ENCODE assay signal across 8 mouse cellular contexts in the genomic region with DNA sequence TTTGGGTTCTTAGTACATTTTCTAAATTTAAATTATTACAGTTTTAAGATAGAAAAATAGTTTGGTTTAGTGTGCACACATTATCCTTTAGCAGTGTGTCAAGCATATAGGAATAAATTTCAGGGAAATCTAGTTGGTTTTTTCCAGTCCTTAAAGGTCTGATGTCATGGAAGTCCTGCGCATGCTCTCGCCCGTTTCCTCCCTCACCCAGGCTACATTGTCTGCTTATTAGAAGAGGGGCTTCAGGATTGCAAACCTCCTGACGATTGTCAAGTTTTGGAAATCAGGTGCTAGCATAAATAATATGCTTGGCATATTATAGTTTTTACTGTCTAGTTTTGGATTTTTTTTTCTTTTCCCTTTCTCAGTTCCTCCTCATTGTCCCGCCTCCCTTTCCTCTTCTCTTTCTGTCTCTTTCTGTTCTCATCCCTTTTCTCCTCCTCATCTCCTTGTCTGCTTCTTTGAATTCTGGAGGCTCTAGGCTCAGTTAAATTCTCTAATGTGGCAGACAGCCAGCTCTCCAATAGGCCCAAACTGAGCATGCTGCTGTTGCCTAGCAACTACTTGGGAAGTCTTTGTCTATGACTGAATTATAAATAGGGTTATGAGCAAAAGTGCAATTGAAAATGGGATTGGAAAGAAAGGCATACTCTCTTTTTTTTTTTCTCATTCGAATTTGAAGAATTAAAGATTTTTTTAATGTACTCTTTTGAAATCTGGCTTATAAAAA. TPM values are rescaled to one million over a fixed set of nuclear protein-coding genes. Genes with fewer than 3 reads are reported as not detected.
DNase-seq lines count a peak whose midpoint lies in the region; ATAC-seq and TF ChIP-seq lines count a peak whose summit lies in the region.
"Had no signal": no experiment of that assay in that cellular context is flagged by ENCODE, and none has a peak within 500 bp of the region (broad histone marks: within the 10 kb centered on the region; RNA-seq: fewer than 3 reads in every experiment).

No protein-coding gene starts in this region.

- WGBS in forebrain, embryonic 12.5 days: 21% methylated on average over 6 of the region's 6 CpGs
- WGBS in hindbrain, embryonic 14.5 days: 17% methylated on average over 6 of the region's 6 CpGs
- 24% methylated on average over 6 of the region's 6 CpGs for WGBS in neural tube, embryonic 15.5 days

- intact Hi-C loops in left cerebral cortex, adult 2 months (cut with DNase I): no loop called here

- H3K79me2 ChIP-seq in MEL (ENCODE audit: control insufficient read depth, insufficient read depth, low read length, poor library complexity): peaks cover 42% of the 10 kb centered on the region

- H3K9ac ChIP-seq in MEL (ENCODE audit: control insufficient read depth, low read depth, low read length, poor library complexity, severe bottlenecking): peak overlapping the region; percentile 34; the same call in 1 of the 2 replicates
- no peak overlapping the region for H3K9ac ChIP-seq in forebrain, embryonic 12.5 days
- peak overlapping the region; percentile 18; the same call in 1 of the 2 replicates for H3K9ac ChIP-seq in hindbrain, embryonic 14.5 days
- no peak overlapping the region for H3K9ac ChIP-seq in neural tube, embryonic 15.5 days (replicated peaks)

- H3K27me3 ChIP-seq in MEL (ENCODE audit: control insufficient read depth in 1 of 2, insufficient read depth in 2 of 2, low read length in 2 of 2): no peaks in the 10 kb centered on the region
- H3K27me3 ChIP-seq in forebrain, embryonic 12.5 days: no peaks in the 10 kb centered on the region
- H3K27me3 ChIP-seq in hindbrain, embryonic 14.5 days (ENCODE audit: control insufficient read depth, insufficient read depth, low read length): no peaks in the 10 kb centered on the region
- no peaks in the 10 kb centered on the region for H3K27me3 ChIP-seq in neural tube, embryonic 15.5 days (replicated peaks)

- H3K4me1 ChIP-seq in MEL (ENCODE audit: control insufficient read depth in 1 of 2, insufficient read depth in 2 of 2, low read length in 2 of 2): peaks cover 34 to 42% of the 10 kb centered on the region in 2 experiments
- H3K4me1 ChIP-seq in forebrain, embryonic 12.5 days: peaks cover 29% of the 10 kb centered on the region
- peaks cover 54% of the 10 kb centered on the region for H3K4me1 ChIP-seq in hindbrain, embryonic 14.5 days (replicated peaks; ENCODE audit: control insufficient read depth, insufficient read depth, low read length)
- peaks cover 33% of the 10 kb centered on the region for H3K4me1 ChIP-seq in neural tube, embryonic 15.5 days

- peaks cover 0 to 45% of the 10 kb centered on the region in 2 experiments; a peak in 2 of 4 replicates for H3K36me3 ChIP-seq in MEL (ENCODE audit: control insufficient read depth in 1 of 2, insufficient read depth in 2 of 2, low read length in 2 of 2)
- no peaks in the 10 kb centered on the region for H3K36me3 ChIP-seq in forebrain, embryonic 12.5 days (replicated peaks)
- no peaks in the 10 kb centered on the region for H3K36me3 ChIP-seq in hindbrain, embryonic 14.5 days (replicated peaks; ENCODE audit: control insufficient read depth, insufficient read depth)
- H3K36me3 ChIP-seq in neural tube, embryonic 15.5 days: no peaks in the 10 kb centered on the region

- TF ChIP-seq POLR2A in MEL (IDR thresholded peaks at IDR 0.05; ENCODE audit: control insufficient read depth in 1 of 2, insufficient read depth in 1 of 2, low read depth in 1 of 2, low read length in 2 of 2, poor library complexity in 1 of 2): no peak

- H3K9me3 ChIP-seq in MEL (replicated peaks; ENCODE audit: insufficient read depth, low read length): no peaks in the 10 kb centered on the region
- no peaks in the 10 kb centered on the region for H3K9me3 ChIP-seq in forebrain, embryonic 12.5 days
- no peaks in the 10 kb centered on the region for H3K9me3 ChIP-seq in hindbrain, embryonic 14.5 days (ENCODE audit: control insufficient read depth, low read length)
- no peaks in the 10 kb centered on the region for H3K9me3 ChIP-seq in neural tube, embryonic 15.5 days (replicated peaks)

- no peak overlapping the region for H3K27ac ChIP-seq in MEL (ENCODE audit: control insufficient read depth, low read depth, low read length)
- H3K27ac ChIP-seq in forebrain, embryonic 12.5 days: peak overlapping the region; percentile 91
- H3K27ac ChIP-seq in hindbrain, embryonic 14.5 days: peak overlapping the region; percentile 90
- peak overlapping the region; percentile 86 for H3K27ac ChIP-seq in left cerebral cortex, adult 2 months
- H3K27ac ChIP-seq in neural tube, embryonic 15.5 days (replicated peaks): peak overlapping the region; percentile 77

- ATAC-seq in forebrain, embryonic 12.5 days (ENCODE audit: low FRiP score): peak; percentile 83
- peak; percentile 84 for ATAC-seq in hindbrain, embryonic 14.5 days (ENCODE audit: low FRiP score)
- peak; percentile 85 for ATAC-seq in neural tube, embryonic 15.5 days (ENCODE audit: low FRiP score)
- ATAC-seq in erythroblast, adult 5-6 weeks (replicated peaks; ENCODE audit: low FRiP score, poor library complexity, severe bottlenecking): no peak

- DNase-seq in MEL (ENCODE audit: low read depth, low spot score): peak; percentile 80
- DNase-seq in adrenal gland, postnatal 25 days: peak; percentile 37
- DNase-seq in hindbrain, embryonic 14.5 days (ENCODE audit: low spot score): peak; percentile 90
- peak; percentile 71 to 78 for DNase-seq in left cerebral cortex, adult 2 months (ENCODE audit: extremely low spot score in 1 of 2, low spot score in 2 of 2)

- 0 out of 2 replicates have a peak overlapping the region, but pooled peaks have one; percentile 1 for H3K4me2 ChIP-seq in forebrain, embryonic 12.5 days
- peak overlapping the region; percentile 30 for H3K4me2 ChIP-seq in hindbrain, embryonic 14.5 days (replicated peaks)
- 0 out of 2 replicates have a peak overlapping the region, but pooled peaks have one; percentile 19 for H3K4me2 ChIP-seq in neural tube, embryonic 15.5 days

- H3K4me3 ChIP-seq in MEL (ENCODE audit: control insufficient read depth in 1 of 2, insufficient read depth in 1 of 2, low read depth in 2 of 2, low read length in 2 of 2): no peak overlapping the region
- no peak overlapping the region for H3K4me3 ChIP-seq in forebrain, embryonic 12.5 days (replicated peaks)
- H3K4me3 ChIP-seq in hindbrain, embryonic 14.5 days (replicated peaks; ENCODE audit: low read length): no peak overlapping the region
- no peak overlapping the region for H3K4me3 ChIP-seq in left cerebral cortex, adult 2 months
- no peak overlapping the region for H3K4me3 ChIP-seq in neural tube, embryonic 15.5 days (replicated peaks)
- H3K4me3 ChIP-seq: myocyte had no signal

- no peak for TF ChIP-seq EP300 in MEL (IDR thresholded peaks at IDR 0.05; ENCODE audit: low read depth in 1 of 2, low read length in 2 of 2)

- no peak for TF ChIP-seq RAD21 in MEL (IDR thresholded peaks at IDR 0.05; ENCODE audit: low read depth, low read length)

- no peak for TF ChIP-seq CTCF in MEL (IDR thresholded peaks at IDR 0.05 in 2 of 3, conservative IDR thresholded peaks at IDR 0.05 in 1 of 3; ENCODE audit: control insufficient read depth in 1 of 3, insufficient read depth in 1 of 3, low read depth in 2 of 3, low read length in 3 of 3, poor library complexity in 1 of 3, severe bottlenecking in 1 of 3)
- TF ChIP-seq CTCF in left cerebral cortex, adult 2 months (IDR thresholded peaks at IDR 0.05): no peak

TF ChIP-seq in MEL, 35 proteins besides CTCF, POLR2A, EP300 and RAD21:
- TF ChIP-seq POLR2AphosphoS2 (IDR thresholded peaks at IDR 0.05; ENCODE audit: low read length) (no peak), GATA1 (IDR thresholded peaks at IDR 0.05; ENCODE audit: low read depth, low read length) (no peak), CHD2 (IDR thresholded peaks at IDR 0.05; ENCODE audit: low read length) (no peak), MAX (IDR thresholded peaks at IDR 0.05; ENCODE audit: low read length) (no peak), MYB (IDR thresholded peaks at IDR 0.05; ENCODE audit: low read depth, low read length) (no peak), ETS1 (IDR thresholded peaks at IDR 0.05; ENCODE audit: low read depth, low read length) (no peak), SIN3A (IDR thresholded peaks at IDR 0.05; ENCODE audit: low read length) (peak; percentile 28; the same call in 1 of the 2 replicates), MXI1 (IDR thresholded peaks at IDR 0.05; ENCODE audit: low read depth, low read length) (peak; percentile 33; the same call in 1 of the 2 replicates), MAZ (IDR thresholded peaks at IDR 0.05; ENCODE audit: low read depth, low read length) (no peak), HCFC1 (IDR thresholded peaks at IDR 0.05; ENCODE audit: low read depth, low read length) (no peak), USF1 (IDR thresholded peaks at IDR 0.05; ENCODE audit: low read depth, low read length) (no peak), ZNF384 (IDR thresholded peaks at IDR 0.05; ENCODE audit: low read depth, low read length) (peak; percentile 58; the same call in 1 of the 2 replicates), GABPA (IDR thresholded peaks at IDR 0.05; ENCODE audit: low read depth, low read length) (no peak), POLR2AphosphoS5 (IDR thresholded peaks at IDR 0.05; ENCODE audit: borderline replicate concordance, low read depth, low read length) (no peak)

RNA-seq across cellular contexts. Expression of a gene that starts 42.2 kb away (rescaled TPM):
- 7.3 and 10.7 TPM in 2 replicates for total RNA-seq in MEL (2012; rRNA removed)
- 10 to 100 TPM; 24.6 to 56.1 TPM for polyA plus RNA-seq in MEL (2012; ENCODE audit: insufficient read depth in 1 of 2, insufficient read length in 2 of 2, low read depth in 1 of 2, low replicate concordance in 2 of 2, missing spikeins in 1 of 2)
- total RNA-seq in adrenal gland, postnatal 25 days (2021): 84.0 and 117 TPM in 2 replicates
- 63.2 and 72.4 TPM in 2 replicates for polyA plus RNA-seq in forebrain, embryonic 12.5 days (2016; fragmentation: Nextera tagmentation; extraction: Ambion mirVana)
- 42.8 and 49.7 TPM in 2 replicates for polyA plus RNA-seq in hindbrain, embryonic 14.5 days (2014; fragmentation: Nextera tagmentation; extraction: Ambion mirVana)
- total RNA-seq in left cerebral cortex, adult 2 months (2021): 100 to 1,000 TPM; 119 to 122 TPM
- 33.5 and 36.0 TPM in 2 replicates for polyA plus RNA-seq in neural tube, embryonic 15.5 days (2015; fragmentation: Nextera tagmentation; extraction: Ambion mirVana)
- 153 and 185 TPM in 2 replicates for total RNA-seq in erythroblast, adult 5-6 weeks (2015; ENCODE audit: low replicate concordance)
- 205 and 233 TPM in 2 replicates for total RNA-seq in erythroblast, adult 5-6 weeks (2017; ENCODE audit: low replicate concordance)

Comparison
In these comparisons a context has a peak if more than half of its experiments do, and no peak if none do; other contexts are left out.
1. DNase-seq: peak in every context shown above with its lines; median percentile 90 in hindbrain, embryonic 14.5 days; 80 in MEL; 74 in left cerebral cortex, adult 2 months; 37 in adrenal gland, postnatal 25 days.
2. H3K9ac ChIP-seq: peak in MEL (single experiment) and hindbrain, embryonic 14.5 days (single experiment); none in forebrain, embryonic 12.5 days (single experiment) and neural tube, embryonic 15.5 days (single experiment).
3. Peak in every context shown above with its lines, with median percentiles within 50 percentile points of each other: H3K4me2 ChIP-seq.